Mouse (Mus musculus) bone marrow, adult 2 months (tissue): Measurements from ENCODE around the gene Pla2g1b. TPM values are rescaled to one million over a fixed set of nuclear protein-coding genes. Genes with fewer than 3 reads are reported as not detected.
"Not testable (repeated sequence)": the region's sequence is repeated elsewhere in the genome, so short reads cannot be mapped to it uniquely, and the experiment has no call there.

Experiments used
- H3K27ac ChIP-seq: fragments of 200-500 bp; 2 replicates; pipeline ENCODE4 v1.5.1; 2012; ENCODE audit warnings: low read depth, mild to moderate bottlenecking, control low read depth, inconsistent platforms, low read length; ENCODE audit not compliant: control insufficient read depth, poor library complexity, insufficient read depth
- H3K4me1 ChIP-seq: fragments of 200-500 bp; 2 replicates; pipeline ENCODE4 v1.6.1; 2011; ENCODE audit warnings: low read length; ENCODE audit not compliant: control insufficient read depth, insufficient read depth
- H3K4me3 ChIP-seq: fragments of 200-500 bp; replicated peaks from 2 replicates; pipeline ENCODE3; 2011; ENCODE audit warnings: mild to moderate bottlenecking, low read depth, low read length, control low read depth; ENCODE audit not compliant: control insufficient read depth
- CTCF ChIP-seq: fragments of 200-500 bp; IDR thresholded peaks from 2 replicates; pipeline ENCODE4 v1.5.1; 2011; ENCODE audit warnings: low read length, control low read depth; ENCODE audit not compliant: control insufficient read depth, insufficient read depth
- POLR2A ChIP-seq: fragments of 200-500 bp; IDR thresholded peaks from 2 replicates; pipeline ENCODE4 v1.6.1; 2011; ENCODE audit warnings: low read depth, mild to moderate bottlenecking, control low read depth, low read length, borderline replicate concordance; ENCODE audit not compliant: control insufficient read depth
- WGBS: fragments of 180-500 bp; shearing (Covaris S2); methylation state at CpG from one replicate; pipeline ENCODE4 v1.1.7; 2018; 5-methylcytosine and 5-hydroxymethylcytosine counted together
- polyA plus RNA-seq: library from polyadenylated mRNA; stranded (reverse); fragments of >200 nt; gene quantifications from 2 replicates; pipeline ENCODE4 v1.2.4, GENCODE M21; 2011; ENCODE audit warnings: low replicate concordance; ENCODE audit not compliant: missing spikeins, insufficient read depth, insufficient read length

Pla2g1b gene
- polyA plus RNA-seq, 1 experiment, result 10.3 TPM

DNA sequence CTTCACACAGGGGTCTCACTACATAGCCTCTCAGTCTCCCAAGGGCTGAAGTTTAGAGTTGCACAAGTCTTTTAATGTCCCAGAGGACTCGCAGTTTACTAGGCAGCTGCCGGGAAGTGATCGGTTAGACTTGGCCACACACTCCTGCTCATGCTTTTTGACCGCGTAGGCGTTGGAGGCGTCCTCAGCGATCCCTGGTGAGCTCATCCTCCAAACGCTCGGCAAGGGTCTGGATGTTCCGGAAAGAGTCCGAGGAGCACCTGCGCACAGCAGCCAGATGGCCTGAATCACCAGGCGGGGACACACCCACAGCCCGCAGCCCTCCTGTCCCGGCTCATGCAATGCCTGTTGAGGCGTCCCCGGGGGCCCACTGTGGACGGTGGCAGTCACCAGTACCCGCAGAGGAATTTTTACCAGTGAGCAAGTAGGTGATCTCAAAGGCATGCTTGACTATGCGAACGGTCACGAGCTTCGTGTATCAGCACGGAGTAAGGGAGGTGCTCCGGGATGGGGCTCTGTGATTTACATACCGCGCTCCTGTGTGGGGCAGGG lies 25.8 kb downstream of the Pla2g1b start:
- peak overlapping the region; percentile 12 for H3K4me3 ChIP-seq
- no peak for TF ChIP-seq POLR2A
- no peak for TF ChIP-seq CTCF
- WGBS, result 3% methylated on average over 28 of the region's 28 CpGs
- H3K4me1 ChIP-seq, result peaks cover 2% of the 10 kb centered on the region
- peak overlapping the region; percentile 19; the same call in 1 of the 2 replicates for H3K27ac ChIP-seq

DNA sequence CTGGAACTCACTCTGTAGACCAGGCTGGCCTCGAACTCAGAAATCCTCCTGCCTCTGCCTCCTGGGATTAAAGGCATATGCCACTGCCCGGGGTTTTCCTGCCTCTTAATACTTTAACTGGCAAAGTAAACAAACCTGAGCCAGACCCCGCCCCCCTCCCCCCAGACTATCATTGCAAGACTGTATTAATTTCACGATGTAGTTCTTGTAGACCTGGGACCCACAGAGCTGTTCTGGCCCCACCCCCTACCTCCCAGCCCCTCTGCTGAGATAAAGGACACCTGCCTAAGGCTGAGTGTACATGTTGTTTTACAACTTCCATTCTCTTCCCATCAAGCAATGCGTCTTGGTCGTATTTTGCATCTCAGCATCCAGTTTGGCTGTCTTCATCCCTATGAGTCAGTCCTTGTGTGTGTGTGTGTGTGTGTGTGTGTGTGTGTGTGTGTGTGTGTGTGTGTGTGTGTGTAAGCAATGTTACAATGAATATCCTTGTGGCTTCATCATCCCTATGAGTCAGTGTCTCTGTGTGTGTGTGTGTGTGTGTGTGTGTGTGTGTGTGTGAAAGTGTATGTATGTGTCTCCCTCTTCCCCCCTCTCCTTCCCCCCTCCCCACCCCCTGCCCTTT lies 26.8 kb downstream of the Pla2g1b start:
- WGBS, result 71% methylated on average over 6 of the region's 6 CpGs
- TF ChIP-seq POLR2A, result no peak
- TF ChIP-seq CTCF, result no peak

DNA sequence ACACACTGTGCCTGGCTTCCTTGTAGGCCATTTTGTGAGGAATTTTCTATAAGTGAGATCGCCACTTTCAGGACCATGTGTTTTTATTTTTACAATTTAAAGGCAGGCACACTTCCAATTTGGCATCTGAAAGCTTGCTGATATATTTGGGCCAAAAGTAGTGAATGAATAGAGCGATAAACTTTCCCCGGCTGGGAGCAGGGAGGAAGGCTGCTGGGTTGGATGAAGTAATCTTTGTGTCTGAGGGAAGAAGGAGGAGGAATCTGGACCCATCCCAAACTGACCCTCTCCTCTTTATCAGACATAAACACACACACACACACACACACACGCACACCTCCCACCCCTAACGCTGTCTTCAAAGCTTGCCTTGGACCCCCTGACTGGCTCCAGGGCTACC lies 27.4 kb downstream of the Pla2g1b start:
- no peak for TF ChIP-seq POLR2A
- no peak for TF ChIP-seq CTCF
- WGBS, result 70% methylated on average over 5 of the region's 5 CpGs
- Histone ChIP-seq H3K4me3 (no peak overlapping the region), H3K27ac (no peak overlapping the region), H3K4me1 (peaks cover 2% of the 10 kb centered on the region)

More for the DNA sequence above, 26.8 kb downstream of the Pla2g1b start:
- Histone ChIP-seq H3K27ac (no peak overlapping the region), H3K4me3 (no peak overlapping the region), H3K4me1 (peaks cover 2% of the 10 kb centered on the region)

DNA sequence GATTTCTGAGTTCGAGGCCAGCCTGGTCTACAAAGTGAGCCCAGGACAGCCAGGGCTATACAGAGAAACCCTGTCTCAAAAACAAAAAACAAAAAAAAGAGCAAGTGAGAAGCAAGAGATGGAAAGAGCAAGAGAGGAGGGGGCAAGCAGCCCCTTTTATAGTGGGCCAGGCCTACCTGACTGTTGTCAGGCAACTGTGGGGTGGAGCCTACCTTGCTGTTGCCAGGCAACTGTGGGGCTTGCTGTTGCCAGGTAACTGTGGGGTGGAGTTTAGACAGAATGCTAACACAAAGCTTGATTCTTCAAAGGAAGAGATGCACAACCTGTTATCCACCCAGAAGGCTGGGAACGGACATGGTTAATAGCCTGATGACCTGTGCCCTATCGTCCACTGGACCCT lies 29.6 kb downstream of the Pla2g1b start:
- not testable (repeated sequence) for H3K27ac ChIP-seq, H3K4me3 ChIP-seq, H3K4me1 ChIP-seq
- WGBS, result 83% methylated on average over 3 of the region's 3 CpGs

DNA sequence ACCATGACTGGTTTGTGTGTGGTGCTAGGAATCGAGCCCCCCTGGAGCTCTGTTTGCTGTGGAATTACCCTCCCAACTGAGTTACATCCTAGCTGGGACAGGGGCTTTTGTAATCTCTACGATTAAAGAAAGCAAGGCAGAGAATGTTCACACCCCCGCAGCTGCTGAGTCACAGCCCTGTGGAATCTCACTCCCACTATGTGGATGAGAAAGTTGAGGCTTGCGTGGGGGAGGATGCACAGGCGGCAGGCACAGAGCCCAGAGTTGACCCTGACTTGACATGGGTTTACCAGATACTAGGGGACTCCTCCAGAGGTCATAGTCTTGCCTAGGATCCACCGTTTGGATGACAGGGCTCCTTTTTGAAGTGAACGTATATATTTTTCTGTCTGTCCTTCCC lies 31.0 kb downstream of the Pla2g1b start:
- TF ChIP-seq CTCF (no peak), POLR2A (no peak)
- no peaks in the 10 kb centered on the region; the same call in none of the 2 replicates for H3K4me1 ChIP-seq
- no peak overlapping the region for H3K4me3 ChIP-seq
- no peak overlapping the region for H3K27ac ChIP-seq
- 77% methylated on average over 7 of the region's 7 CpGs for WGBS

DNA sequence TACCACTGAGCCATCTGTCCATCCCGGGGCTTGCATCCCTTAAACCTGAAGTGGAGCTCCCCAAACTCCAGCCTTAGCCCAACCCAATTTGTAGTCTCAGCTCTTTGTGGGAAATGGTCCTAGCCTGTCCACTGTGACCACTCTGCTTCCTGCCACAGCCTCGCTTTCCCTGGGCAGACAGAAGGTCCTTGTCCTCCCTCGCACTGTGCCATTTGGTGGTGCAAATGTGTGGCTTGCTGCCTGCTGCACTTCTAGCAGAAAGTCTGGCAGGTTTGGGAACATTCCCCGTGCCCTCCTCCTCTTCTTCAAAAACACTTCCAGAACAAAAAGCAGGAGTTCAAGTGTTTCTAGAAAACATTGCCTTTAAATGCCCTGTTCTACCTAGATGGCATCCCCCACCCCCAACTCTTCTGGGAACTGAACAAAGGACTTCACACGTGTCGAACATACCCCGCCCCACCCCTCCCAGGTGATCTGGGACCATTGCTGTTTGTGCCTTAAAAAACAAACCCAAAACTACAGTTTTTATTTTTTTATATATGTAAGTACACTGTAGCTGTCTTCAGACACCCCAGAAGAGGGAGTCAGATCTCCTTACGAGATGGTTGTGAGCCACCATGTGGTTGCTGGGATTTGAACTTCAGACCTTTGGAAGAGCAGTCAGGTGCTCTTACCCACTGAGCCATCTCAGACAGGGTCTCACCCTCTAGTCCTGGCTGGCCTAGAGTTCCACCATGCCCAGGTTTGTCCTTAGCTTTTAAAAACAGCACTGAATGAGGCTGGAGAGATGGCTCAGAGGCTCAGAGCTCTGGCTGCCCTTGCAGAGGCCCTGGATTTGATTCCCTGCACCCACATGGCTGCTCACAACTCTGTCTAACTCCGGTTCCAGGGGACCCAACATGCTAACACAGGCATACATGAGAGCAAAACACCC lies 32.5 kb downstream of the Pla2g1b start:
- TF ChIP-seq POLR2A (no peak), CTCF (no peak)
- WGBS, result 69% methylated on average over 9 of the region's 9 CpGs
- no peaks in the 10 kb centered on the region; the same call in 1 of the 2 replicates for H3K4me1 ChIP-seq
- H3K4me3 ChIP-seq, result no peak overlapping the region
- H3K27ac ChIP-seq, result no peak overlapping the region

DNA sequence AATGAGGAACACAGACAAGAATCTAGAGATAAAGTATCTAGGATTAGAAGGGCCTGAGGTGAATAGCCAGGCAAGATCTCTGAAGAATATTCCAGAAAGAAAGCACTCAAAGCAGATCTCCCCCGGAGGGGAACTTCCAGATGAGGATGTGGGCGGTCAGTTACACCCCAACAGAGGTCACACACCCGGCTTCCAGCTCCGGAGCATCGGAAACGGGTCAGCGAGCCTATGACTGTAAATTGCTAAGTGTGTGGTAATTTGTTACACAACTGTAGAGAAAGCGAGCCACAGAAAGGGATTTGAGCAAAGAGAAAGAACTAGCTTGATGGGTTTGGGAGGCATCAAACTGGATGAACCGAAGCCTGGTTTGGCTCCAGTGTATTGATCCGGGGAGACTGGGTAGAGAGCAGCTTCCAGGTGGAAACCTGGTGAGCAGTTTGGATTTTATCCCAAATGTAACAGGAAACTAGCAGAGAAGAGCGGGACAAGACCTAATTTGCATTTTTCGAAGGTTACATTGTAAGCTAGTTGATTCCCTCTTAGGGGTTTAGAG lies 34.4 kb downstream of the Pla2g1b start:
- 34% methylated on average over 12 of the region's 12 CpGs for WGBS
- Histone ChIP-seq H3K4me1 (no peaks in the 10 kb centered on the region; the same call in 1 of the 2 replicates), H3K27ac (peak overlapping the region; percentile 85), H3K4me3 (no peak overlapping the region)
- no peak for TF ChIP-seq CTCF
- no peak for TF ChIP-seq POLR2A

DNA sequence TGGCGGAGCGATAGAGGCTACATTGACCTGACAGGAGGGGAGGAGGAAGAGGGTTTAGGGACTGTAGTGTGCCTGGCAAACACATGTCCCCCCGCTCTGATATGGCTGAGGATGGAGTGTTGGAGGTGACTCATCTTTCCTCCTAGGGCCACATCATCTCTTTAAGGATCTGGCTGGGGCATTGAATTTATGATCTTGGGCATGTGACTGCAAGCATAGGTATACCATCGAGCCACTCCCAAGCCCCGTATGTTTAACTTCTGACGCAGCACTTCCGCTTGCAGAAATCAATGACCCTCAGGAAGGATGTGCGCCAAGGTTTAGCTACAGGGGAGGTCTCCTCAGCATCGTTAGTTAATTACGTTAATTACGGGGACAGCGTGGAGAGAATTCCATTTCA lies 37.0 kb downstream of the Pla2g1b start:
- Histone ChIP-seq H3K4me1 (no peaks in the 10 kb centered on the region; the same call in 1 of the 2 replicates), H3K27ac (no peak overlapping the region), H3K4me3 (no peak overlapping the region)
- WGBS, result 75% methylated on average over 12 of the region's 12 CpGs
- TF ChIP-seq POLR2A (no peak), CTCF (no peak)

DNA sequence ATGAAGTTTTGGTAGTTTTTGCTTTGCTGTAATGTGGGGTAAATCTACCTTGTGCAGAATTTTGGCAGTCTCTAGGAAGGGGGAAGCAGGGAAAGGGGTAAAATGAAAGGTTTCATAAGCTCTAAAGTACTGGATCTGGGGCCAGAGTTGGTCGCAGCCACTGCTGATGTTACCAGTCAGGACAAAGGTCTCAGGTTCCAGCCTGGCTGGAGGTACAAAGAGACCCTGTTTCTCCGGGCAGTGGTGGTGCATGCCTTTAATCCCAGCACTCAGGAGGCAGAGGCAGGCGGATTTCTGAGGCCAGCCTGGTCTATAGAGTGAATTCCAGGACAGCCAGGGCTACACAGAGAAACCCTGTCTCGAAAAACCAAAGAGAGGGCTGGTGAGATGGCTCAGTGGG lies 39.6 kb downstream of the Pla2g1b start:
- H3K27ac ChIP-seq, H3K4me3 ChIP-seq, H3K4me1 ChIP-seq: not testable (repeated sequence)
- 77% methylated on average over 4 of the region's 4 CpGs for WGBS
